Comparison of ENCODE assay signal across 9 mouse cellular contexts in the genomic region with DNA sequence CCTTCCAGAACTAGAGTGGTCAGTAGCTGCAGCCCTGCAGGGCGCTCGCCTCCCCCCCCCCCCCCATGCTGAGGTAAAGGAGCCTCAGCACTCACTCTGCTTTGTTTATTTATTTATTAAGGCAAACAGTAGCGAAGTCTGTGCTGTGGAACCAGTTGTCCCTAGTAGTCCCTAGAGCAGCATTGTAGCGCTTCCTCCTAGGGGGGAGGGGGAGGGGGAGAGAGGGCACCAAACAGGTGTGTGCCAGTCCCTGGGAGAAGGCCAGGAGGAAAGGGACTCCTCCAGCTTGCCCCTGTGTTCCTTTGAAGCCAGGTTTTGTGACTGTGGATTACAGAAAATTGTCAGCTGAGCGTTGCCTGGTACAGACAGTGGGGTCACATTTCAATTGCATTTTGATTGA. TPM values are rescaled to one million over a fixed set of nuclear protein-coding genes. Genes with fewer than 3 reads are reported as not detected.
DNase-seq lines count a peak whose midpoint lies in the region; ATAC-seq and TF ChIP-seq lines count a peak whose summit lies in the region.
"Had no signal": no experiment of that assay in that cellular context is flagged by ENCODE, and none has a peak within 500 bp of the region (broad histone marks: within the 10 kb centered on the region; RNA-seq: fewer than 3 reads in every experiment).

No protein-coding gene starts in this region.

- no peak for ATAC-seq in kidney, postnatal 0 days (replicated peaks; ENCODE audit: low FRiP score, low read depth)
- ATAC-seq: CD4-positive, CD25-positive, alpha-beta regulatory T cell, adult 4 months had no signal

- H3K4me2 ChIP-seq in kidney, postnatal 0 days (ENCODE audit: low read length): peak overlapping the region; percentile 74; the same call in 1 of the 2 replicates

- 26% methylated on average over 3 of the region's 5 CpGs for whole genome bisulfite sequencing in kidney, postnatal 0 days
- 83% methylated on average over 3 of the region's 5 CpGs for WGBS in macrophage (ENCODE audit: missing documents)

- no peak for DNase-seq in gastrocnemius, adult 2 months
- DNase-seq in gastrocnemius, postnatal 14 days: no peak
- no peak for DNase-seq in kidney, postnatal 0 days (ENCODE audit: low spot score)
- DNase-seq in kidney, adult 8-10 months: no peak
- peak; percentile 75 to 78 for DNase-seq in cerebellum, postnatal 14 days
- DNase-seq in layer of hippocampus, adult 8-10 months (ENCODE audit: low spot score in 2 of 2): no peak
- DNase-seq in urinary bladder, postnatal 25 days (ENCODE audit: low spot score): no peak

- peak overlapping the region; percentile 93 for H3K4me3 ChIP-seq in gastrocnemius, adult 2 months
- H3K4me3 ChIP-seq in kidney, postnatal 0 days (replicated peaks; ENCODE audit: low read depth, low read length): no peak overlapping the region
- no peak overlapping the region for H3K4me3 ChIP-seq in macrophage (ENCODE audit: inconsistent target)

- no peak for TF ChIP-seq CTCF in gastrocnemius, adult 2 months (IDR thresholded peaks at IDR 0.05)
- TF ChIP-seq CTCF in kidney, postnatal 0 days (IDR thresholded peaks at IDR 0.05; ENCODE audit: low read depth): no peak

- no peaks in the 10 kb centered on the region for H3K9me3 ChIP-seq in kidney, postnatal 0 days (replicated peaks; ENCODE audit: low read length)

- peaks cover 47% of the 10 kb centered on the region for H3K4me1 ChIP-seq in kidney, postnatal 0 days (replicated peaks; ENCODE audit: insufficient read depth, low read length)

- H3K27me3 ChIP-seq in kidney, postnatal 0 days (ENCODE audit: insufficient read depth, low read length): no peaks in the 10 kb centered on the region

- H3K36me3 ChIP-seq in kidney, postnatal 0 days (ENCODE audit: insufficient read depth, low read length): 0 out of 2 replicates have a peak, but pooled peaks cover 3% of the 10 kb centered on the region
- H3K36me3 ChIP-seq in macrophage (ENCODE audit: inconsistent target): peaks cover 49% of the 10 kb centered on the region

- peaks cover 87% of the 10 kb centered on the region for H3K79me2 ChIP-seq in macrophage (ENCODE audit: inconsistent target)

- no peak overlapping the region for H3K9ac ChIP-seq in kidney, postnatal 0 days (ENCODE audit: low read depth, low read length)

- H3K27ac ChIP-seq in gastrocnemius, adult 2 months: peak overlapping the region; percentile 99
- peak overlapping the region; percentile 84 for H3K27ac ChIP-seq in kidney, postnatal 0 days
- peak overlapping the region; percentile 98 for H3K27ac ChIP-seq in macrophage

- intact Hi-C loops in gastrocnemius, adult 2 months (cut with DNase I): no loop called here
- intact Hi-C loops in gastrocnemius, postnatal 14 days (cut with DNase I; ENCODE audit: low total_unique reads): loop anchor here (5.0 kb wide), 1 partner anchor 37 kb away; no protein-coding TSS in a partner anchor

RNA-seq across cellular contexts. Expression of a gene that starts 4.8 kb away (rescaled TPM):
- total RNA-seq in gastrocnemius, adult 2 months (2021): 10 to 100 TPM; 52.3 to 52.8 TPM
- total RNA-seq in gastrocnemius, postnatal 14 days (2021): 10 to 100 TPM; 58.1 to 58.7 TPM
- 87.6 and 93.7 TPM in 2 replicates for polyA plus RNA-seq in kidney, postnatal 0 days (2015; fragmentation: Nextera tagmentation; extraction: Ambion mirVana)
- total RNA-seq in macrophage (2018; cell fraction: chromatin; rRNA removed): 100 to 1,000 TPM in 16 of 26 experiments, 10 to 100 TPM in 10; 25.1 to 225 (median 124) TPM
- total RNA-seq in macrophage (2018; cell fraction: cytosol; rRNA removed): 100 to 1,000 TPM in 18 of 26 experiments, 10 to 100 TPM in 8; 50.1 to 156 (median 113) TPM
- 100 to 1,000 TPM in 13 of 26 experiments, 10 to 100 TPM in 13; 32.0 to 183 (median 99.2) TPM for total RNA-seq in macrophage (2018; cell fraction: nucleus; rRNA removed)
- 81.5 to 112 TPM (median 87.8 TPM) in 3 replicates for polyA plus RNA-seq in macrophage (2018)
- 100 to 1,000 TPM; 221 to 238 (median 233) TPM for total RNA-seq in layer of hippocampus, adult 8-10 months (2022)

Comparison
In these comparisons a context has a peak if more than half of its experiments do, and no peak if none do; other contexts are left out.
1. DNase-seq: peak in cerebellum, postnatal 14 days (2 of 2); none in gastrocnemius, adult 2 months (single experiment), gastrocnemius, postnatal 14 days (single experiment), kidney, postnatal 0 days (single experiment), kidney, adult 8-10 months (0 of 2), layer of hippocampus, adult 8-10 months (0 of 2) and urinary bladder, postnatal 25 days (single experiment).
2. Peak in every context shown above with its lines, with median percentiles within 50 percentile points of each other: H3K27ac ChIP-seq.